Mouse (Mus musculus): ENCODE data around the gene Rasd2.

DNA sequence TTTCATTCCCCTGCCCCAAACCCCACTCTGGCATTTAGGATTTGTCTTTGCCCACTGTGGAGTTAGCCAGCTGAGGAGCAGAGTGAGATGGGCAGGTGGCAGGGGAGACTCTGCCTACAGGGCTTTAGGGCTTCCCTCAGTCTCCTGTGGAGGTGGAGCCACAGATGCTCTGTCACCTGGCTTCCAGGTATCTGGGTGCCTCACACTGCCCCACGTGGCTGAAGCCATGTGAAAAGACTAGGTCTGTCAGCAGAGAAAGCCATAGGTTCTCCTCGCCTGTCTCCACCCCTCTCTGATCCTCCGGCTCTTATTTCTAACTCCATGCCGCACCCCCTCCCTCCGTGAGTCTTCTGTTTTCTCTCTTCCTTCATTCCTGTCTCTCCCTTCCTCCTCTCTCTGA, 2.2 kb downstream of the Rasd2 start:
- TF ChIP-seq POLR2A (IDR thresholded peaks at IDR 0.05; ENCODE audit: low read depth, low read length) = no peak
- no peak for TF ChIP-seq CTCF (IDR thresholded peaks at IDR 0.05; ENCODE audit: borderline replicate concordance, insufficient read depth, low read length)

Data from embryonic fibroblast, embryonic 13.5 days (primary cell).